Mouse (Mus musculus): ENCODE data around the gene Fbxo27. TPM values are rescaled to one million over a fixed set of nuclear protein-coding genes. Genes with fewer than 3 reads are reported as not detected.

The Fbxo27 gene
- total RNA-seq, 1 experiment: 5.8 TPM

- in situ Hi-C loops (cut with MboI; ENCODE audit: low sequenced_read_pairs in 2 of 2, unreplicated experiment in 2 of 2): no loop called here
- TF ChIP-seq MAFK (IDR thresholded peaks at IDR 0.05; ENCODE audit: insufficient read depth, low read depth, low read length): no peak
- TF ChIP-seq ZNF384 (IDR thresholded peaks at IDR 0.05; ENCODE audit: low read depth, low read length): 0 out of 2 replicates have a peak, but pooled peaks have one; percentile 47
- no peak for TF ChIP-seq HCFC1 (IDR thresholded peaks at IDR 0.05; ENCODE audit: borderline replicate concordance, insufficient read depth, low read length)
- Histone ChIP-seq H3K9me3 (ENCODE audit: control insufficient read depth, insufficient read depth, low read depth, low read length) (no peaks in the 10 kb centered on the region), H3K9ac (ENCODE audit: insufficient read depth, low read depth, low read length, poor library complexity, severe bottlenecking) (no peak overlapping the region), H3K4me1 (ENCODE audit: control insufficient read depth in 2 of 2, insufficient read depth in 2 of 2, low read length in 2 of 2, poor library complexity in 1 of 2) (0 out of 4 replicates have a peak, but pooled peaks cover 0 to 2% of the 10 kb centered on the region in 2 experiments), H3K36me3 (ENCODE audit: control insufficient read depth, insufficient read depth, low read length, poor library complexity, severe bottlenecking) (peaks cover 2% of the 10 kb centered on the region; the same call in 1 of the 2 replicates), H3K4me3 (ENCODE audit: insufficient read depth in 1 of 2, low read depth in 1 of 2, low read length in 2 of 2, poor library complexity in 1 of 2, severe bottlenecking in 1 of 2) (no peak overlapping the region), H3K27ac (ENCODE audit: insufficient read depth, low read depth, low read length, poor library complexity, severe bottlenecking) (no peak overlapping the region)
- no peak for DNase-seq (ENCODE audit: low read depth, low spot score)
Observed at GRCm38 (mm10) chr7:28702601-28703143, 10.0 kb downstream of the Fbxo27 start.

- no peak for TF ChIP-seq HCFC1 (IDR thresholded peaks at IDR 0.05; ENCODE audit: borderline replicate concordance, insufficient read depth, low read length)
- no peak for TF ChIP-seq ZNF384 (IDR thresholded peaks at IDR 0.05; ENCODE audit: low read depth, low read length)
- TF ChIP-seq CHD2 (IDR thresholded peaks at IDR 0.05; ENCODE audit: low read depth, low read length): no peak
- TF ChIP-seq MAFK (IDR thresholded peaks at IDR 0.05; ENCODE audit: insufficient read depth, low read depth, low read length): no peak
- no peak for TF ChIP-seq ZC3H11A (IDR thresholded peaks at IDR 0.05; ENCODE audit: borderline replicate concordance, low read depth, low read length)
- no peak overlapping the region for H3K4me3 ChIP-seq (ENCODE audit: insufficient read depth in 1 of 2, low read depth in 1 of 2, low read length in 2 of 2, poor library complexity in 1 of 2, severe bottlenecking in 1 of 2)
- no peak overlapping the region for H3K27ac ChIP-seq (ENCODE audit: insufficient read depth, low read depth, low read length, poor library complexity, severe bottlenecking)
- no peaks in the 10 kb centered on the region for H3K9me3 ChIP-seq (ENCODE audit: control insufficient read depth, insufficient read depth, low read depth, low read length)
- H3K9ac ChIP-seq (ENCODE audit: insufficient read depth, low read depth, low read length, poor library complexity, severe bottlenecking): no peak overlapping the region
- no peaks in the 10 kb centered on the region for H3K36me3 ChIP-seq (ENCODE audit: control insufficient read depth, insufficient read depth, low read length, poor library complexity, severe bottlenecking)
- H3K4me1 ChIP-seq (ENCODE audit: control insufficient read depth in 2 of 2, insufficient read depth in 2 of 2, low read length in 2 of 2, poor library complexity in 1 of 2): peaks cover 0 to 7% of the 10 kb centered on the region in 2 experiments; a peak in 1 of 4 replicates
- no peak for DNase-seq (ENCODE audit: low read depth, low spot score)
- in situ Hi-C loops (cut with MboI; ENCODE audit: low sequenced_read_pairs in 2 of 2, unreplicated experiment in 2 of 2): no loop called here
Observed at GRCm38 (mm10) chr7:28709454-28709853, 16.8 kb downstream of the Fbxo27 start.

GRCm38 (mm10) chr7:28710962-28711361, 18.3 kb downstream of the Fbxo27 start:
- Histone ChIP-seq H3K36me3 (ENCODE audit: control insufficient read depth, insufficient read depth, low read length, poor library complexity, severe bottlenecking) (no peaks in the 10 kb centered on the region), H3K9me3 (ENCODE audit: control insufficient read depth, insufficient read depth, low read depth, low read length) (no peaks in the 10 kb centered on the region), H3K4me1 (ENCODE audit: control insufficient read depth in 2 of 2, insufficient read depth in 2 of 2, low read length in 2 of 2, poor library complexity in 1 of 2) (peaks cover 0 to 11% of the 10 kb centered on the region in 2 experiments; a peak in 1 of 4 replicates), H3K9ac (ENCODE audit: insufficient read depth, low read depth, low read length, poor library complexity, severe bottlenecking) (no peak overlapping the region), H3K4me3 (ENCODE audit: insufficient read depth in 1 of 2, low read depth in 1 of 2, low read length in 2 of 2, poor library complexity in 1 of 2, severe bottlenecking in 1 of 2) (no peak overlapping the region), H3K27ac (ENCODE audit: insufficient read depth, low read depth, low read length, poor library complexity, severe bottlenecking) (no peak overlapping the region)
- TF ChIP-seq ZNF384 (IDR thresholded peaks at IDR 0.05; ENCODE audit: low read depth, low read length): no peak
- no peak for TF ChIP-seq ZC3H11A (IDR thresholded peaks at IDR 0.05; ENCODE audit: borderline replicate concordance, low read depth, low read length)
- no peak for TF ChIP-seq MAFK (IDR thresholded peaks at IDR 0.05; ENCODE audit: insufficient read depth, low read depth, low read length)
- no peak for TF ChIP-seq HCFC1 (IDR thresholded peaks at IDR 0.05; ENCODE audit: borderline replicate concordance, insufficient read depth, low read length)
- in situ Hi-C loops (cut with MboI; ENCODE audit: low sequenced_read_pairs in 2 of 2, unreplicated experiment in 2 of 2): no loop called here
- DNase-seq (ENCODE audit: low read depth, low spot score): no peak

- no peak overlapping the region for H3K4me3 ChIP-seq (ENCODE audit: insufficient read depth in 1 of 2, low read depth in 1 of 2, low read length in 2 of 2, poor library complexity in 1 of 2, severe bottlenecking in 1 of 2)
- no peak overlapping the region for H3K27ac ChIP-seq (ENCODE audit: insufficient read depth, low read depth, low read length, poor library complexity, severe bottlenecking)
Observed at GRCm38 (mm10) chr7:28714667-28715066, 22.0 kb downstream of the Fbxo27 start.

More at GRCm38 (mm10) chr7:28714667-28715066, 22.0 kb downstream of the Fbxo27 start:
- no peak for TF ChIP-seq ZC3H11A (IDR thresholded peaks at IDR 0.05; ENCODE audit: borderline replicate concordance, low read depth, low read length)
- TF ChIP-seq MAFK (IDR thresholded peaks at IDR 0.05; ENCODE audit: insufficient read depth, low read depth, low read length): no peak
- no peak for TF ChIP-seq HCFC1 (IDR thresholded peaks at IDR 0.05; ENCODE audit: borderline replicate concordance, insufficient read depth, low read length)
- DNase-seq (ENCODE audit: low read depth, low spot score): no peak
- peaks cover 2 to 13% of the 10 kb centered on the region in 2 experiments; a peak in 2 of 4 replicates for H3K4me1 ChIP-seq (ENCODE audit: control insufficient read depth in 2 of 2, insufficient read depth in 2 of 2, low read length in 2 of 2, poor library complexity in 1 of 2)
- H3K9ac ChIP-seq (ENCODE audit: insufficient read depth, low read depth, low read length, poor library complexity, severe bottlenecking): no peak overlapping the region
- no peaks in the 10 kb centered on the region for H3K9me3 ChIP-seq (ENCODE audit: control insufficient read depth, insufficient read depth, low read depth, low read length)
- in situ Hi-C loops (cut with MboI; ENCODE audit: low sequenced_read_pairs in 2 of 2, unreplicated experiment in 2 of 2): loop anchor here in 1 of 2 experiments (5.0 kb wide), 1 partner anchor 97 kb away; no protein-coding TSS in a partner anchor
- no peaks in the 10 kb centered on the region for H3K36me3 ChIP-seq (ENCODE audit: control insufficient read depth, insufficient read depth, low read length, poor library complexity, severe bottlenecking)

All from ES-E14 (cell line).